Mouse (Mus musculus): ENCODE measurements around the gene Icosl. TPM values are rescaled to one million over a fixed set of nuclear protein-coding genes. Genes with fewer than 3 reads are reported as not detected.
"Not testable (repeated sequence)": the region's sequence is repeated elsewhere in the genome, so short reads cannot be mapped to it uniquely, and the experiment has no call there.

Gene Icosl
- 2.9 and 3.2 TPM in 2 replicates for polyA plus RNA-seq (2016; fragmentation: Nextera tagmentation; extraction: Ambion mirVana)

- Histone ChIP-seq H3K4me3 (peak within 1 kb of the TSS; percentile 57), H3K4me1 (peaks cover 13% of the 10 kb centered on the region; the same call in 1 of the 2 replicates), H3K36me3 (peaks cover 5% of the 10 kb centered on the region; the same call in 1 of the 2 replicates), H3K27me3 (replicated peaks) (peaks cover 71% of the 10 kb centered on the region), H3K9me3 (replicated peaks) (no peaks in the 10 kb centered on the region), H3K4me2 (peak within 1 kb of the TSS; percentile 68), H3K9ac (peak within 1 kb of the TSS; percentile 45), H3K27ac (peak within 1 kb of the TSS; percentile 45; the same call in 1 of the 2 replicates)
- peak; percentile 79 for ATAC-seq
- WGBS (ENCODE audit: insufficient replicate concordance): under 1% methylated on average over 66 of the region's 66 CpGs
These were observed at the start of gene Icosl for GRCm38 (mm10) chr10:78069101-78070011. TSS of gene Icosl (plus strand) at chr10:78069302.

GRCm38 (mm10) chr10:78019984-78020383 is 49.1 kb upstream of the Icosl start:
- WGBS (ENCODE audit: insufficient replicate concordance): 95% methylated on average over 6 of the region's 11 CpGs
- not testable (repeated sequence) for H3K27me3 ChIP-seq (replicated peaks); H3K4me2 ChIP-seq; H3K27ac ChIP-seq; H3K9me3 ChIP-seq (replicated peaks); H3K36me3 ChIP-seq; ATAC-seq; H3K9ac ChIP-seq; H3K4me3 ChIP-seq
- peaks cover 14% of the 10 kb centered on the region for H3K4me1 ChIP-seq

GRCm38 (mm10) chr10:78025453-78025852 is 43.6 kb upstream of the Icosl start:
- ATAC-seq, H3K4me2 ChIP-seq: not testable (repeated sequence)
- WGBS (ENCODE audit: insufficient replicate concordance): 60% methylated on average over 6 of the region's 8 CpGs

GRCm38 (mm10) chr10:78028129-78028528 is 41.0 kb upstream of the Icosl start:
- Histone ChIP-seq H3K9ac (no peak overlapping the region), H3K4me3 (no peak overlapping the region), H3K4me2 (no peak overlapping the region), H3K4me1 (no peaks in the 10 kb centered on the region), H3K9me3 (replicated peaks) (no peaks in the 10 kb centered on the region), H3K36me3 (no peaks in the 10 kb centered on the region), H3K27me3 (replicated peaks) (peaks cover 23% of the 10 kb centered on the region), H3K27ac (no peak overlapping the region)
- 4% methylated on average over 5 of the region's 5 CpGs for WGBS (ENCODE audit: insufficient replicate concordance)
- no peak for ATAC-seq

More at GRCm38 (mm10) chr10:78025453-78025852, 43.6 kb upstream of the Icosl start:
- H3K27me3 ChIP-seq (replicated peaks); H3K4me3 ChIP-seq; H3K9me3 ChIP-seq (replicated peaks); H3K27ac ChIP-seq; H3K9ac ChIP-seq; H3K36me3 ChIP-seq; H3K4me1 ChIP-seq: not testable (repeated sequence)

- 86% methylated on average over 1 of the region's 1 CpGs for WGBS (ENCODE audit: insufficient replicate concordance)
- Histone ChIP-seq H3K9ac (no peak overlapping the region), H3K36me3 (no peaks in the 10 kb centered on the region), H3K4me3 (no peak overlapping the region), H3K27ac (no peak overlapping the region), H3K9me3 (replicated peaks) (no peaks in the 10 kb centered on the region), H3K4me2 (no peak overlapping the region), H3K4me1 (no peaks in the 10 kb centered on the region), H3K27me3 (replicated peaks) (peaks cover 24% of the 10 kb centered on the region)
- ATAC-seq: no peak
These were observed 40.0 kb upstream of the Icosl start for GRCm38 (mm10) chr10:78029080-78029479.

- WGBS (ENCODE audit: insufficient replicate concordance): 43% methylated on average over 2 of the region's 2 CpGs
- peaks cover 36% of the 10 kb centered on the region for H3K27me3 ChIP-seq (replicated peaks)
- no peak overlapping the region for H3K9ac ChIP-seq
- no peak overlapping the region for H3K4me2 ChIP-seq
- no peaks in the 10 kb centered on the region for H3K36me3 ChIP-seq
- no peak overlapping the region for H3K27ac ChIP-seq
- no peaks in the 10 kb centered on the region for H3K4me1 ChIP-seq
- ATAC-seq: no peak
- no peaks in the 10 kb centered on the region for H3K9me3 ChIP-seq (replicated peaks)
- no peak overlapping the region for H3K4me3 ChIP-seq
These were observed 37.1 kb upstream of the Icosl start for GRCm38 (mm10) chr10:78031987-78032386.

GRCm38 (mm10) chr10:78037139-78037538 is 32.0 kb upstream of the Icosl start:
- 65% methylated on average over 4 of the region's 4 CpGs for WGBS (ENCODE audit: insufficient replicate concordance)
- Histone ChIP-seq H3K4me1 (no peaks in the 10 kb centered on the region), H3K4me2 (no peak overlapping the region), H3K9me3 (replicated peaks) (no peaks in the 10 kb centered on the region), H3K36me3 (no peaks in the 10 kb centered on the region), H3K4me3 (no peak overlapping the region), H3K9ac (no peak overlapping the region), H3K27ac (no peak overlapping the region), H3K27me3 (replicated peaks) (peaks cover 54% of the 10 kb centered on the region)
- no peak for ATAC-seq

- Histone ChIP-seq H3K4me1 (no peaks in the 10 kb centered on the region), H3K27me3 (replicated peaks) (peaks cover 53% of the 10 kb centered on the region), H3K9me3 (replicated peaks) (no peaks in the 10 kb centered on the region), H3K4me2 (no peak within 1 kb of the TSS), H3K36me3 (no peaks in the 10 kb centered on the region), H3K27ac (no peak within 1 kb of the TSS), H3K4me3 (no peak within 1 kb of the TSS), H3K9ac (no peak within 1 kb of the TSS)
- no peak for ATAC-seq
- 76% methylated on average over 5 of the region's 5 CpGs for whole genome bisulfite sequencing (ENCODE audit: insufficient replicate concordance)
These were observed 27.5 kb upstream of the Icosl start, which contains the start of gene Dnmt3l for GRCm38 (mm10) chr10:78041647-78042046. TSS of gene Dnmt3l (plus strand) at chr10:78041947.

- Histone ChIP-seq H3K27me3 (replicated peaks) (peaks cover 51% of the 10 kb centered on the region), H3K9ac (no peak overlapping the region), H3K27ac (no peak overlapping the region), H3K4me2 (no peak overlapping the region), H3K4me3 (no peak overlapping the region), H3K9me3 (replicated peaks) (no peaks in the 10 kb centered on the region), H3K4me1 (no peaks in the 10 kb centered on the region), H3K36me3 (no peaks in the 10 kb centered on the region)
- 51% methylated on average over 7 of the region's 7 CpGs for WGBS (ENCODE audit: insufficient replicate concordance)
- no peak for ATAC-seq
These were observed 27.0 kb upstream of the Icosl start for GRCm38 (mm10) chr10:78042096-78042495.

GRCm38 (mm10) chr10:78042697-78043405 is 26.3 kb upstream of the Icosl start:
- H3K4me3 ChIP-seq: no peak overlapping the region

GRCm38 (mm10) chr10:78043406-78043836 is 25.7 kb upstream of the Icosl start, which contains the start of gene Aire:
TSS of gene Aire (minus strand) at chr10:78043610.
- Histone ChIP-seq H3K9ac (no peak within 1 kb of the TSS), H3K9me3 (replicated peaks) (no peaks in the 10 kb centered on the region), H3K4me2 (peak within 1 kb of the TSS; percentile 48), H3K27ac (no peak within 1 kb of the TSS), H3K4me3 (no peak within 1 kb of the TSS), H3K36me3 (no peaks in the 10 kb centered on the region), H3K4me1 (no peaks in the 10 kb centered on the region), H3K27me3 (replicated peaks) (peaks cover 43% of the 10 kb centered on the region)
- peak; percentile 21; the same call in 1 of the 2 replicates for ATAC-seq
- 4% methylated on average over 27 of the region's 27 CpGs for WGBS (ENCODE audit: insufficient replicate concordance)

More at GRCm38 (mm10) chr10:78042697-78043405, 26.3 kb upstream of the Icosl start:
- Histone ChIP-seq H3K4me2 (peak overlapping the region; percentile 48), H3K9me3 (replicated peaks) (no peaks in the 10 kb centered on the region), H3K27ac (no peak overlapping the region), H3K36me3 (no peaks in the 10 kb centered on the region), H3K27me3 (replicated peaks) (peaks cover 45% of the 10 kb centered on the region), H3K4me1 (no peaks in the 10 kb centered on the region), H3K9ac (no peak overlapping the region)
- ATAC-seq: peak; percentile 18; the same call in 1 of the 2 replicates
- 47% methylated on average over 14 of the region's 14 CpGs for WGBS (ENCODE audit: insufficient replicate concordance)

GRCm38 (mm10) chr10:78044531-78044930 is 24.6 kb upstream of the Icosl start:
- no peak overlapping the region for H3K9ac ChIP-seq
- H3K27ac ChIP-seq: no peak overlapping the region
- no peak for ATAC-seq
- no peak overlapping the region for H3K4me3 ChIP-seq
- no peaks in the 10 kb centered on the region for H3K4me1 ChIP-seq
- WGBS (ENCODE audit: insufficient replicate concordance): 31% methylated on average over 1 of the region's 1 CpGs
- no peaks in the 10 kb centered on the region for H3K9me3 ChIP-seq (replicated peaks)
- H3K4me2 ChIP-seq: no peak overlapping the region
- H3K27me3 ChIP-seq (replicated peaks): peaks cover 48% of the 10 kb centered on the region
- H3K36me3 ChIP-seq: no peaks in the 10 kb centered on the region
